Mouse (Mus musculus): ENCODE results near the gene Olfr1387. TPM values are rescaled to one million over a fixed set of nuclear protein-coding genes. Genes with fewer than 3 reads are reported as not detected.
"Not testable (repeated sequence)": the region's sequence is repeated elsewhere in the genome, so short reads cannot be mapped to it uniquely, and the experiment has no call there.

The Olfr1387 gene
- polyA plus RNA-seq (2014; fragmentation: Nextera tagmentation; extraction: Ambion mirVana), result not detected in 2 replicates

DNA sequence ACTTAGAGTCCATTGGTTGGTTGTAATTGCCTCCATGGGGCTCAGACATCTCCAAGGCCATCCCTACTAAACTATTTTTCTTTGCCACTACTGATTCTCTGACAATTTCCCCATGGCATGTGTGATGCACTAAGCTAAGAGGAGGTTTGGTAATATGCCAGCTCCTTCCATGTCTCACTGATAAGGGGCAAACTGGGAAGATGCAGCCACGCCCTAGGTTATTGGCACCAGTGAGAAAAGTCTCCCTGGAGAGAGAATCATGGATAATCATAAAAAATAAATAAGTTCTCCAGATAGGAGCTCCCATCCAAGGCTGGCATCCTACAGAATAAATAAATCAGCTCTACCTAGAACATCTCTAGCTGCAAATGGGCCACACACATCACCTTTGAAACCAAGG, at the start of gene Olfr1387:
Gene Olfr1387 (plus strand): TSS at position 301 of the 400 bp plus-strand sequence.
- no peak within 1 kb of the TSS for H3K27ac ChIP-seq (replicated peaks; ENCODE audit: low read depth, low read length)
- DNase-seq (no peak), ATAC-seq (ENCODE audit: low FRiP score, low TSS enrichment) (no peak)
- H3K4me3 ChIP-seq (replicated peaks; ENCODE audit: low read depth, low read length), result no peak within 1 kb of the TSS
- no peaks in the 10 kb centered on the region for H3K9me3 ChIP-seq (ENCODE audit: control insufficient read depth, low read length)
- H3K36me3 ChIP-seq (ENCODE audit: control insufficient read depth, insufficient read depth, low read length), result no peaks in the 10 kb centered on the region
- H3K9ac ChIP-seq (replicated peaks; ENCODE audit: low read length), result no peak within 1 kb of the TSS
- H3K27me3 ChIP-seq (ENCODE audit: control insufficient read depth, insufficient read depth, low read length), result no peaks in the 10 kb centered on the region
- H3K4me1 ChIP-seq (ENCODE audit: control insufficient read depth, insufficient read depth, low read length), result no peaks in the 10 kb centered on the region
- WGBS, result 87% methylated on average over 1 of the region's 1 CpGs
- H3K4me2 ChIP-seq (ENCODE audit: low read length), result no peak within 1 kb of the TSS

DNA sequence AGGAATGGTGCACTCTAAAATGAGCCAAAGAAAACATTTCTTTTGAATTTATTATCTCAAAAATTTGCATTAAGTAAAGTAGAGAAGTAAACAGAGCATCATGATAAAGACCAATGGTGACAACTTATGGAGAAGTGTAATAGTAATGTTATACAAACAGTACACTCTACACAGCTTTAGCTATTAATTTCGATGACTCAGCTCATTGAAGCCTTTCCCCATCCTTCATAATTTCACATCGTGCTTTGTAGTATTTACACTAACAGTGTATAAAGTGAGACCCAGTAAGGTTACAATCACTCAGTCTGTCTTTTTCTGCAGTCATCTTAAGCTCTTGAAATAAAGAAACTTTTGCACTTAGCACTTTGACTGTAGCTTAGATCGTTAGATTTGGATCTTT, 48.4 kb upstream of the Olfr1387 start:
- 77% methylated on average over 3 of the region's 3 CpGs for WGBS
- Histone ChIP-seq H3K4me3 (replicated peaks; ENCODE audit: low read depth, low read length) (no peak overlapping the region), H3K27ac (replicated peaks; ENCODE audit: low read depth, low read length) (no peak overlapping the region), H3K9ac (replicated peaks; ENCODE audit: low read length) (no peak overlapping the region), H3K36me3 (ENCODE audit: control insufficient read depth, insufficient read depth, low read length) (no peaks in the 10 kb centered on the region), H3K4me2 (ENCODE audit: low read length) (no peak overlapping the region), H3K4me1 (ENCODE audit: control insufficient read depth, insufficient read depth, low read length) (no peaks in the 10 kb centered on the region), H3K27me3 (ENCODE audit: control insufficient read depth, insufficient read depth, low read length) (no peaks in the 10 kb centered on the region), H3K9me3 (ENCODE audit: control insufficient read depth, low read length) (no peaks in the 10 kb centered on the region)
- no peak for ATAC-seq (ENCODE audit: low FRiP score, low TSS enrichment)
- no peak for DNase-seq

DNA sequence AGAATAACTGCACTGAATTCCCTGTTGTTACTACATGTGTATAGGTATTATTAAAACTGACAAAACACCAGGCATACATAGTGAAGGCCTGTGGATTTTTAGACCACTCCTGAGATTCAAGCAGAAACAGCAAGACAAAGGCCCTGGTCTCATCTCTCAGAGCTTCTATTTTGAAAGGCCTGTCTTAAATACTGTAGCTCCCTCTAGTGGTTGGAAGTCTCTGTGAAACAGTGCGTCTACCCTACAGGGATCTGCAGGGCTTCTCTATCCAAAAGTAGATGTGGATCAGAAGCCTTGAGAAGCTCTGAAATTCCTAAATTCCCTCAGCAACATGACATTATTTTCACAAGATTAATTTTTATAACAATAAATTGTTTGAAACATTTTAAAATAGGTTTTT, 44.6 kb upstream of the Olfr1387 start:
- ATAC-seq (ENCODE audit: low FRiP score, low TSS enrichment), result no peak
- peak; percentile 59 for DNase-seq
- H3K9ac ChIP-seq (replicated peaks; ENCODE audit: low read length), result no peak overlapping the region
- H3K36me3 ChIP-seq (ENCODE audit: control insufficient read depth, insufficient read depth, low read length), result no peaks in the 10 kb centered on the region
- H3K4me3 ChIP-seq (replicated peaks; ENCODE audit: low read depth, low read length), result no peak overlapping the region
- no peak overlapping the region for H3K4me2 ChIP-seq (ENCODE audit: low read length)
- H3K9me3 ChIP-seq (ENCODE audit: control insufficient read depth, low read length), result no peaks in the 10 kb centered on the region
- WGBS, result 38% methylated on average over 1 of the region's 1 CpGs
- no peaks in the 10 kb centered on the region for H3K27me3 ChIP-seq (ENCODE audit: control insufficient read depth, insufficient read depth, low read length)
- H3K4me1 ChIP-seq (ENCODE audit: control insufficient read depth, insufficient read depth, low read length), result no peaks in the 10 kb centered on the region
- H3K27ac ChIP-seq (replicated peaks; ENCODE audit: low read depth, low read length), result no peak overlapping the region

DNA sequence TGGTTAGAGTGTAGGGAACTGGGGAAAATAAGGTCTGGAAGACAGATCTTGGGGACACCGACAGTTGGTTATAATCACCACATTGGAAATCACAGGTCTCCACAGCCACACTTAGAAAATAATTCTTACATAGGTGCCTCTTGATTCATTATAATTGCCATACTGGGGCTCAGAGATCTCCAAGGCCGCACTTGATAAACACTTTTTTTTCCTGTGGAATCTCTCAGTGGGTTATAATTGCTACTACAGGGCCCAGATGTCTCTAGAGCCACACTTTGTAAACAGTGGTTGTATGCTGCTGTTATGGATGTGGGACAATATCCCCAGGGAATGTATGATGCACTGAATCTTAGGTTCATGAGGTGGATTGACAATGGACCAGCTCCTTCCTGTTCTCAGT, 32.4 kb upstream of the Olfr1387 start, which contains the start of gene Olfr1389:
Gene Olfr1389 (plus strand): TSS at position 301 of the 400 bp plus-strand sequence.
- H3K4me2 ChIP-seq (ENCODE audit: low read length), result no peak within 1 kb of the TSS
- WGBS, result 89% methylated on average over 2 of the region's 2 CpGs
- no peaks in the 10 kb centered on the region for H3K36me3 ChIP-seq (ENCODE audit: control insufficient read depth, insufficient read depth, low read length)
- no peak within 1 kb of the TSS for H3K4me3 ChIP-seq (replicated peaks; ENCODE audit: low read depth, low read length)
- no peak within 1 kb of the TSS for H3K9ac ChIP-seq (replicated peaks; ENCODE audit: low read length)
- no peak within 1 kb of the TSS for H3K27ac ChIP-seq (replicated peaks; ENCODE audit: low read depth, low read length)
- no peaks in the 10 kb centered on the region for H3K4me1 ChIP-seq (ENCODE audit: control insufficient read depth, insufficient read depth, low read length)
- H3K9me3 ChIP-seq (ENCODE audit: control insufficient read depth, low read length), result no peaks in the 10 kb centered on the region
- ATAC-seq (ENCODE audit: low FRiP score, low TSS enrichment) (no peak), DNase-seq (no peak)
- H3K27me3 ChIP-seq (ENCODE audit: control insufficient read depth, insufficient read depth, low read length), result no peaks in the 10 kb centered on the region

DNA sequence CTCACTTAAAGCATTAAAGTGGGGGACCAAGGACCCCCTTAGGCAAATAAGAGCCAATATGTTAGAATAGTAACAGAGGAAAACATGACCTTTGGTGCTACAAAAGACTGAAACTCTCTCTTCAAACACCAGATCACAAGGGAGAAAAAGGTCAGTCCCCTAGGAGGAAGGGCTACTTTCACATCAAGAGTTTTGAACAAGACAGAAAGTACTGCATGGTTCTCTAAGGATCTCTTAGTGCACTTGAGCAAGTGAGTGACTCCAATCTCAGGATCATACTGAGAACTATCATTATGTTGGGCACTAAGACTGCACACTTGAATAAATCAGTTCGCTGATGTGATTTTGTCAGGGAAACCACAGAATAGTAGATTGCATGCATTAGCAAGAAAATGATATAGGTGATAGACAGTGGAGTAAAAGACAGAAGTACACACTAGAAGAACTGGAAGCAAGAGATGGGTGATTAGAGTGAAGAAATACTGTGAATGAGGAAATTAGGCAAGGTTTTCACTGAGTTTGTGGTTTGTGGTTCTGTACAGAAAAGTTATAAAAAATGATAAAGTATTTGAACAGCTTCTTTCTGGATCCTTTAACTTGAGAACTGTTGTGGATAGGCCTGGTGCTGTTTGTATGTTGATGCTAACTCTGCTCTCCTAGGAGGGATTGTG, 29.8 kb upstream of the Olfr1387 start:
- 75% methylated on average over 1 of the region's 1 CpGs for WGBS
- no peaks in the 10 kb centered on the region for H3K27me3 ChIP-seq (ENCODE audit: control insufficient read depth, insufficient read depth, low read length)
- ATAC-seq (ENCODE audit: low FRiP score, low TSS enrichment) (no peak), DNase-seq (no peak)
- H3K36me3 ChIP-seq (ENCODE audit: control insufficient read depth, insufficient read depth, low read length), result no peaks in the 10 kb centered on the region
- H3K4me3 ChIP-seq (replicated peaks; ENCODE audit: low read depth, low read length), result no peak overlapping the region
- H3K27ac ChIP-seq (replicated peaks; ENCODE audit: low read depth, low read length), result no peak overlapping the region
- no peak overlapping the region for H3K4me2 ChIP-seq (ENCODE audit: low read length)
- H3K4me1 ChIP-seq (ENCODE audit: control insufficient read depth, insufficient read depth, low read length), result no peaks in the 10 kb centered on the region
- H3K9me3 ChIP-seq (ENCODE audit: control insufficient read depth, low read length), result no peaks in the 10 kb centered on the region
- no peak overlapping the region for H3K9ac ChIP-seq (replicated peaks; ENCODE audit: low read length)

DNA sequence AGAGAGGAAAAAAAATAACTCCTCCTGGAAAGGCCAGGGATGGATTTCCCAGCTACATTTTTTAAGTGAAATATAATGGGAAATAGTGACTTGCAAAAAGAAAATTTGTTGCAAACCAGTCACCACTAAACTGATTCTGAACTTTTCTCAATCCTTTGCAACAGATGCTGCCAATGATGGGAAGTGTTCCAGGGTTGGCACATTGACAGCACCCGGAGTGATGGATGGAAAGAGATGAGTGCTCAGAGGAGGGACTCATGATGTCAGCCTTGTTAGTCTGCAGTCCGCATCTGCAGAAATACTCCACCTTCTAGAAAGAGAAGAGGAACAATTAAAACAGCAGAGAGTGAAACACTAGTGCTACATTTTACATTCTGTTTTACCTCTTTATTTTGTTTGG, 25.5 kb upstream of the Olfr1387 start:
- Histone ChIP-seq H3K36me3 (ENCODE audit: control insufficient read depth, insufficient read depth, low read length) (no peaks in the 10 kb centered on the region), H3K27me3 (ENCODE audit: control insufficient read depth, insufficient read depth, low read length) (no peaks in the 10 kb centered on the region), H3K4me1 (ENCODE audit: control insufficient read depth, insufficient read depth, low read length) (no peaks in the 10 kb centered on the region), H3K4me2 (ENCODE audit: low read length) (no peak overlapping the region), H3K9ac (replicated peaks; ENCODE audit: low read length) (no peak overlapping the region), H3K9me3 (ENCODE audit: control insufficient read depth, low read length) (no peaks in the 10 kb centered on the region), H3K27ac (replicated peaks; ENCODE audit: low read depth, low read length) (no peak overlapping the region), H3K4me3 (replicated peaks; ENCODE audit: low read depth, low read length) (no peak overlapping the region)
- DNase-seq (no peak), ATAC-seq (ENCODE audit: low FRiP score, low TSS enrichment) (no peak)
- 92% methylated on average over 2 of the region's 2 CpGs for WGBS

DNA sequence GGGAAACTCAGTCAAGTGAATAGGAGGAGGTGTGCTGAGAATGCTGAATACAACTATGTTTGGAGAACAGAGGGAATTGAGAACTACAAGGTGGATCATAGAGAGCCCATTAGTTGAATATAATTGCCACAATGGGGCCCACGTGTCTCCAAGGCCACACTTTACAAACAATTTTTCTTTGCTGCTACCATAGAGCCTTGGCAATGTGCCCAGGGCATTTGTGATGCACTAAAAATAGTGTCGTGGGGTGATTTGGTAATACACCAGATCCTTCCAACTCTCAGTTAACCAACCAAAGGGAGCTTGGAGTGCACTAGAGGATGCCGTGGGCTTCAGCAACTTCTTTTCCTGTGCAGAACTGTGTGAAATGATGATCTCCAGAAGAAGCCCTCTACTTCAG, 18.7 kb upstream of the Olfr1387 start, which contains the start of gene Olfr1388:
Gene Olfr1388 (plus strand): TSS at position 214 of the 400 bp plus-strand sequence.
- Histone ChIP-seq H3K4me3 (replicated peaks; ENCODE audit: low read depth, low read length) (no peak within 1 kb of the TSS), H3K27ac (replicated peaks; ENCODE audit: low read depth, low read length) (no peak within 1 kb of the TSS), H3K4me2 (ENCODE audit: low read length) (no peak within 1 kb of the TSS), H3K27me3 (ENCODE audit: control insufficient read depth, insufficient read depth, low read length) (no peaks in the 10 kb centered on the region), H3K36me3 (ENCODE audit: control insufficient read depth, insufficient read depth, low read length) (no peaks in the 10 kb centered on the region), H3K9ac (replicated peaks; ENCODE audit: low read length) (no peak within 1 kb of the TSS), H3K9me3 (ENCODE audit: control insufficient read depth, low read length) (no peaks in the 10 kb centered on the region), H3K4me1 (ENCODE audit: control insufficient read depth, insufficient read depth, low read length) (no peaks in the 10 kb centered on the region)
- 68% methylated on average over 3 of the region's 3 CpGs for WGBS
- DNase-seq (no peak), ATAC-seq (ENCODE audit: low FRiP score, low TSS enrichment) (no peak)

DNA sequence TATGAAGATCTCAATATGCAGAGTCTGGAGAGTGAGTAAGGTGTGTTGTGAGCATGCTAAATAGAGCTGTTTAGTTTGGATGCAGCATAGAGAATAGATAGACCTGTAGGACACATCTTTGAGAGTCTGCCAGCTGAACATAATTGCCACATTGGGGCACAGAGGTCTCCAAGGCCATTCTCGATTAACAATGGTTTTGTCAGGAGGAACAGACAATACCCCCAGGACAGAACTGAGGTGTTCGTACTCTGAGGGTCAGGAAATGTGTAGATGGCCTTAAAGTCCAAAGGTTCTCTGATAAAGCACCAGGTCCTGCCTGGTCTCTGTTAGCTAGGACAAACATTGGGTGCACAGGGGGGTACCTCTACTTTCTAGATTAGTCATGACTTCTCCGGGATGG, 9.6 kb downstream of the Olfr1387 start, which contains the start of gene Olfr1386:
Gene Olfr1386 (plus strand): TSS at position 301 of the 400 bp plus-strand sequence.
- not testable (repeated sequence) for H3K4me2 ChIP-seq (ENCODE audit: low read length); H3K9ac ChIP-seq (replicated peaks; ENCODE audit: low read length); H3K27me3 ChIP-seq (ENCODE audit: control insufficient read depth, insufficient read depth, low read length); ATAC-seq (ENCODE audit: low FRiP score, low TSS enrichment); H3K27ac ChIP-seq (replicated peaks; ENCODE audit: low read depth, low read length); H3K4me3 ChIP-seq (replicated peaks; ENCODE audit: low read depth, low read length); DNase-seq; H3K36me3 ChIP-seq (ENCODE audit: control insufficient read depth, insufficient read depth, low read length); H3K9me3 ChIP-seq (ENCODE audit: control insufficient read depth, low read length); H3K4me1 ChIP-seq (ENCODE audit: control insufficient read depth, insufficient read depth, low read length)
- WGBS, result 70% methylated on average over 2 of the region's 3 CpGs

DNA sequence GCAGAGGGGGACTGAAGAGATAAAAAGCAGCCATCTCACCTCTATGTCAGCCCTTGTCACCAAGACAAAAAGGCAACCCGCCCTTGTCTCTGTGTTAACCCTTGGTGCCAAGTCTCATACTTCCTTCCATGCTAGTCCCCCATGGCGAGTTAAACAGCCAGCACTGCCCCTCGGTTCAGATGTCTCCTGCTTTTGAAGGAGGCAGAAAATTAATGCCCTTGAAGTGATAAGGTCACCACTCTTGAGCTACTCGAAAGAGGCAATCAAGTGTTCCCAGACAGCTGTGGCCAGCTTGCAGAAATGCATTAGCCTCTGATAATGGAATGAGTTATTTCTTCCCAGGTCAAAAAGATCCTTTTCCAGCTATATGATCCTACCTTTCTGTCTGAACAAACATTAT, 30.8 kb downstream of the Olfr1387 start:
- Histone ChIP-seq H3K9ac (replicated peaks; ENCODE audit: low read length) (no peak overlapping the region), H3K27ac (replicated peaks; ENCODE audit: low read depth, low read length) (no peak overlapping the region), H3K4me2 (ENCODE audit: low read length) (no peak overlapping the region), H3K36me3 (ENCODE audit: control insufficient read depth, insufficient read depth, low read length) (no peaks in the 10 kb centered on the region), H3K9me3 (ENCODE audit: control insufficient read depth, low read length) (no peaks in the 10 kb centered on the region), H3K4me1 (ENCODE audit: control insufficient read depth, insufficient read depth, low read length) (no peaks in the 10 kb centered on the region), H3K27me3 (ENCODE audit: control insufficient read depth, insufficient read depth, low read length) (no peaks in the 10 kb centered on the region), H3K4me3 (replicated peaks; ENCODE audit: low read depth, low read length) (no peak overlapping the region)
- ATAC-seq (ENCODE audit: low FRiP score, low TSS enrichment) (no peak), DNase-seq (no peak)
- 67% methylated on average over 4 of the region's 4 CpGs for WGBS
